Comparison of ENCODE assay signal across 13 mouse cellular contexts in genomic region chr2:121582809-121583376, GRCm38 (mm10).
DNase-seq lines count a peak whose midpoint lies in the region; ATAC-seq and TF ChIP-seq lines count a peak whose summit lies in the region.
"Had no signal": no experiment of that assay in that cellular context is flagged by ENCODE, and none has a peak within 500 bp of the region (broad histone marks: within the 10 kb centered on the region; RNA-seq: fewer than 3 reads in every experiment).

No protein-coding gene starts in this region.

- no peak overlapping the region for H3K4me3 ChIP-seq in forebrain, postnatal 0 days (ENCODE audit: low read depth, low read length)
- no peak overlapping the region for H3K4me3 ChIP-seq in forebrain, embryonic 12.5 days (replicated peaks)
- no peak overlapping the region for H3K4me3 ChIP-seq in hindbrain, embryonic 16.5 days (ENCODE audit: low read length)
- no peak overlapping the region for H3K4me3 ChIP-seq in hindbrain, embryonic 10.5 days
- no peak overlapping the region for H3K4me3 ChIP-seq in neural tube, embryonic 13.5 days
- H3K4me3 ChIP-seq: limb, embryonic 15.5 days had no signal

- no peaks in the 10 kb centered on the region; the same call in 1 of the 2 replicates for H3K36me3 ChIP-seq in forebrain, postnatal 0 days (ENCODE audit: insufficient read depth)
- peaks cover 4% of the 10 kb centered on the region for H3K36me3 ChIP-seq in forebrain, embryonic 12.5 days (replicated peaks)
- H3K36me3 ChIP-seq in hindbrain, embryonic 16.5 days (ENCODE audit: control insufficient read depth, insufficient read depth, low read length), result no peaks in the 10 kb centered on the region
- H3K36me3 ChIP-seq in hindbrain, embryonic 10.5 days, result peaks cover 8% of the 10 kb centered on the region; the same call in 1 of the 2 replicates
- peaks cover 4% of the 10 kb centered on the region; the same call in 1 of the 2 replicates for H3K36me3 ChIP-seq in neural tube, embryonic 13.5 days
- H3K36me3 ChIP-seq: limb, embryonic 15.5 days had no signal

- ATAC-seq in forebrain, postnatal 0 days, result 0 out of 2 replicates have a peak, but pooled peaks have one; percentile 20
- ATAC-seq in forebrain, embryonic 12.5 days (ENCODE audit: low FRiP score), result no peak
- no peak; the same call in 1 of the 2 replicates for ATAC-seq in hindbrain, embryonic 16.5 days
- ATAC-seq in neural tube, embryonic 13.5 days (ENCODE audit: low read depth), result 0 out of 2 replicates have a peak, but pooled peaks have one; percentile 22

- H3K4me2 ChIP-seq in forebrain, postnatal 0 days (ENCODE audit: low read depth), result no peak overlapping the region
- H3K4me2 ChIP-seq in forebrain, embryonic 12.5 days, result no peak overlapping the region
- no peak overlapping the region for H3K4me2 ChIP-seq in hindbrain, embryonic 16.5 days (ENCODE audit: low read length)
- no peak overlapping the region for H3K4me2 ChIP-seq in neural tube, embryonic 13.5 days
- H3K4me2 ChIP-seq: limb, embryonic 15.5 days had no signal

- no peak for TF ChIP-seq CTCF in forebrain, postnatal 0 days (IDR thresholded peaks at IDR 0.05; ENCODE audit: low read depth)

- WGBS in forebrain, postnatal 0 days, result 59% methylated on average over 13 of the region's 13 CpGs
- WGBS in forebrain, embryonic 12.5 days, result 88% methylated on average over 13 of the region's 13 CpGs
- 58% methylated on average over 13 of the region's 13 CpGs for WGBS in hindbrain, embryonic 16.5 days
- WGBS in hindbrain, embryonic 10.5 days, result 91% methylated on average over 13 of the region's 13 CpGs
- 55% methylated on average over 13 of the region's 13 CpGs for WGBS in neural tube, embryonic 13.5 days

- H3K27me3 ChIP-seq in forebrain, postnatal 0 days (ENCODE audit: insufficient read depth, low read length), result no peaks in the 10 kb centered on the region
- H3K27me3 ChIP-seq in forebrain, embryonic 12.5 days, result no peaks in the 10 kb centered on the region
- no peaks in the 10 kb centered on the region for H3K27me3 ChIP-seq in hindbrain, embryonic 16.5 days (replicated peaks; ENCODE audit: control insufficient read depth, insufficient read depth, low read length)
- no peaks in the 10 kb centered on the region for H3K27me3 ChIP-seq in hindbrain, embryonic 10.5 days (ENCODE audit: insufficient read depth, poor library complexity, severe bottlenecking)
- no peaks in the 10 kb centered on the region for H3K27me3 ChIP-seq in neural tube, embryonic 13.5 days
- H3K27me3 ChIP-seq: limb, embryonic 15.5 days had no signal

- peak; percentile 14 for DNase-seq in forebrain, postnatal 0 days
- no peak for DNase-seq in hindbrain, embryonic 10.5 days (ENCODE audit: low spot score)
- DNase-seq in neural tube, embryonic 10.5 days (ENCODE audit: extremely low spot score, low spot score), result no peak
- peak; percentile 39 to 43 for DNase-seq in cerebellum, postnatal 25 days
- no peak for DNase-seq in embryo, embryonic 10.5 days (ENCODE audit: low spot score)
- DNase-seq: layer of hippocampus, adult 9-11 months; right cerebral cortex, adult 18-20 months; thymus, postnatal 36 days had no signal

- H3K27ac ChIP-seq in forebrain, postnatal 0 days (ENCODE audit: low read depth, low read length), result no peak overlapping the region
- H3K27ac ChIP-seq in forebrain, embryonic 12.5 days, result no peak overlapping the region
- H3K27ac ChIP-seq in hindbrain, embryonic 16.5 days (ENCODE audit: low read depth, low read length), result peak overlapping the region; percentile 29
- no peak overlapping the region for H3K27ac ChIP-seq in hindbrain, embryonic 10.5 days
- H3K27ac ChIP-seq in neural tube, embryonic 13.5 days (replicated peaks), result peak overlapping the region; percentile 49; the same call in 1 of the 2 replicates
- H3K27ac ChIP-seq: limb, embryonic 15.5 days had no signal

- no peaks in the 10 kb centered on the region for H3K9me3 ChIP-seq in forebrain, postnatal 0 days (ENCODE audit: low read length)
- no peaks in the 10 kb centered on the region for H3K9me3 ChIP-seq in forebrain, embryonic 12.5 days
- H3K9me3 ChIP-seq in hindbrain, embryonic 16.5 days (ENCODE audit: control insufficient read depth, low read length), result no peaks in the 10 kb centered on the region
- H3K9me3 ChIP-seq in hindbrain, embryonic 10.5 days, result no peaks in the 10 kb centered on the region
- no peaks in the 10 kb centered on the region for H3K9me3 ChIP-seq in neural tube, embryonic 13.5 days
- H3K9me3 ChIP-seq: G1E; limb, embryonic 15.5 days had no signal

- no peak overlapping the region for H3K9ac ChIP-seq in forebrain, postnatal 0 days
- H3K9ac ChIP-seq in forebrain, embryonic 12.5 days, result no peak overlapping the region
- H3K9ac ChIP-seq in hindbrain, embryonic 16.5 days (ENCODE audit: low read depth, low read length), result no peak overlapping the region
- H3K9ac ChIP-seq in neural tube, embryonic 13.5 days, result no peak overlapping the region
- H3K9ac ChIP-seq: limb, embryonic 15.5 days had no signal

- H3K4me1 ChIP-seq in forebrain, postnatal 0 days (ENCODE audit: insufficient read depth), result no peaks in the 10 kb centered on the region
- H3K4me1 ChIP-seq in forebrain, embryonic 12.5 days, result peaks cover 2% of the 10 kb centered on the region
- peaks cover 7% of the 10 kb centered on the region for H3K4me1 ChIP-seq in hindbrain, embryonic 16.5 days (ENCODE audit: control insufficient read depth, insufficient read depth, low read depth, low read length)
- peaks cover 3% of the 10 kb centered on the region for H3K4me1 ChIP-seq in hindbrain, embryonic 10.5 days (replicated peaks)
- peaks cover 22% of the 10 kb centered on the region for H3K4me1 ChIP-seq in neural tube, embryonic 13.5 days (replicated peaks)

Comparison
In these comparisons a context has a peak if more than half of its experiments do, and no peak if none do; other contexts are left out.
1. ATAC-seq: peak in forebrain, postnatal 0 days (single experiment) and neural tube, embryonic 13.5 days (single experiment); none in forebrain, embryonic 12.5 days (single experiment) and hindbrain, embryonic 16.5 days (single experiment).
2. H3K27ac ChIP-seq: peak in hindbrain, embryonic 16.5 days (single experiment) and neural tube, embryonic 13.5 days (single experiment); none in forebrain, postnatal 0 days (single experiment), forebrain, embryonic 12.5 days (single experiment) and hindbrain, embryonic 10.5 days (single experiment).
3. DNase-seq: peak in forebrain, postnatal 0 days (single experiment) and cerebellum, postnatal 25 days (2 of 2); none in hindbrain, embryonic 10.5 days (single experiment), neural tube, embryonic 10.5 days (single experiment) and embryo, embryonic 10.5 days (single experiment).